Mouse (Mus musculus) midbrain, embryonic 16.5 days (tissue): ENCODE data around the gene Dennd1c. TPM values are rescaled to one million over a fixed set of nuclear protein-coding genes. Genes with fewer than 3 reads are reported as not detected.

Experiments
- ATAC-seq: fragments of 200-750 bp; cut with Nextera tagmentation; 2 replicates; pipeline ENCODE4 v1.8.0; 2017; ENCODE audit warnings: moderate TSS enrichment
- H3K27ac ChIP-seq: fragments of 300-500 bp; sonication (generic); 2 replicates; pipeline ENCODE4 v1.5.1; 2014; ENCODE audit warnings: mild to moderate bottlenecking, low read length, mixed read lengths
- H3K27me3 ChIP-seq: fragments of 300-500 bp; sonication (generic); 2 replicates; pipeline ENCODE4 v1.6.1; 2014; ENCODE audit warnings: low read depth, low read length, mixed read lengths; ENCODE audit not compliant: control insufficient read depth, insufficient read depth
- H3K36me3 ChIP-seq: fragments of 300-500 bp; sonication (generic); 2 replicates; pipeline ENCODE4 v1.6.1; 2014; ENCODE audit warnings: mild to moderate bottlenecking, low read length, moderate library complexity, mixed read lengths; ENCODE audit not compliant: control insufficient read depth, insufficient read depth
- H3K4me1 ChIP-seq: fragments of 300-500 bp; sonication (generic); 2 replicates; pipeline ENCODE4 v1.6.1; 2014; ENCODE audit warnings: mild to moderate bottlenecking, low read length, mixed read lengths; ENCODE audit not compliant: control insufficient read depth, insufficient read depth
- H3K4me2 ChIP-seq: fragments of 300-500 bp; sonication (generic); 2 replicates; pipeline ENCODE4 v1.6.1; 2014; ENCODE audit warnings: mild to moderate bottlenecking, low read length, mixed read lengths
- H3K4me3 ChIP-seq: fragments of 300-500 bp; sonication (generic); 2 replicates; pipeline ENCODE4 v1.5.1; 2014; ENCODE audit warnings: low read depth, mild to moderate bottlenecking, low read length, moderate library complexity, mixed read lengths
- H3K9ac ChIP-seq: fragments of 300-500 bp; sonication (generic); 2 replicates; pipeline ENCODE4 v1.6.1; 2014; ENCODE audit warnings: low read depth, low read length, mixed read lengths
- H3K9me3 ChIP-seq: fragments of 300-500 bp; sonication (generic); replicated peaks from 2 replicates; pipeline ENCODE4 v1.6.1; 2014; ENCODE audit warnings: mild to moderate bottlenecking, low read length, mixed read lengths; ENCODE audit not compliant: control insufficient read depth, poor library complexity, severe bottlenecking
- WGBS: fragments of 180-500 bp; shearing (Covaris S2); extraction: QIAGEN DNeasy Blood & Tissue Kit; methylation state at CpG from one replicate; pipeline ENCODE4 v1.1.7; 2014; 5-methylcytosine and 5-hydroxymethylcytosine counted together
- polyA plus RNA-seq: library from polyadenylated mRNA; unstranded; fragments of >200 nt; fragmentation: Nextera tagmentation; extraction: Ambion mirVana; gene quantifications from 2 replicates; pipeline ENCODE4 v1.2.1, GENCODE M21; 2015

Dennd1c gene
- polyA plus RNA-seq, 1 experiment from 2014 or later = 4.2 TPM

GRCm38 (mm10) chr17:57099629-57100325, 21.5 kb upstream of the Dennd1c start:
- 7% methylated on average over 10 of the region's 10 CpGs for WGBS
- no peak overlapping the region for H3K4me2 ChIP-seq
- H3K27ac ChIP-seq = no peak overlapping the region
- H3K9me3 ChIP-seq = no peaks in the 10 kb centered on the region
- no peaks in the 10 kb centered on the region for H3K36me3 ChIP-seq
- peaks cover 9% of the 10 kb centered on the region for H3K4me1 ChIP-seq
- ATAC-seq = no peak
- no peaks in the 10 kb centered on the region for H3K27me3 ChIP-seq
- no peak overlapping the region for H3K4me3 ChIP-seq
- no peak overlapping the region for H3K9ac ChIP-seq

GRCm38 (mm10) chr17:57098321-57098720, 20.0 kb upstream of the Dennd1c start:
- Histone ChIP-seq H3K4me3 (no peak overlapping the region), H3K27ac (no peak overlapping the region), H3K9ac (no peak overlapping the region), H3K9me3 (no peaks in the 10 kb centered on the region), H3K27me3 (no peaks in the 10 kb centered on the region), H3K36me3 (no peaks in the 10 kb centered on the region), H3K4me2 (no peak overlapping the region), H3K4me1 (peaks cover 6% of the 10 kb centered on the region; the same call in 1 of the 2 replicates)
- WGBS = 84% methylated on average over 5 of the region's 5 CpGs
- ATAC-seq = no peak

GRCm38 (mm10) chr17:57096623-57096920, 18.3 kb upstream of the Dennd1c start:
- Histone ChIP-seq H3K9me3 (no peaks in the 10 kb centered on the region), H3K9ac (no peak overlapping the region), H3K27ac (no peak overlapping the region), H3K36me3 (no peaks in the 10 kb centered on the region), H3K4me2 (peak overlapping the region; percentile 45), H3K4me3 (peak overlapping the region; percentile 16), H3K27me3 (no peaks in the 10 kb centered on the region), H3K4me1 (peaks cover 6% of the 10 kb centered on the region; the same call in 1 of the 2 replicates)
- 2% methylated on average over 11 of the region's 11 CpGs for WGBS
- peak; percentile 85 for ATAC-seq

GRCm38 (mm10) chr17:57095855-57096622, 17.7 kb upstream of the Dennd1c start:
- H3K36me3 ChIP-seq = no peaks in the 10 kb centered on the region
- ATAC-seq = peak; percentile 72
- H3K27me3 ChIP-seq = no peaks in the 10 kb centered on the region
- H3K9me3 ChIP-seq = no peaks in the 10 kb centered on the region
- H3K4me3 ChIP-seq = peak overlapping the region; percentile 16
- no peak overlapping the region for H3K9ac ChIP-seq
- peak overlapping the region; percentile 45 for H3K4me2 ChIP-seq
- no peak overlapping the region for H3K27ac ChIP-seq
- WGBS = 1% methylated on average over 17 of the region's 19 CpGs
- peaks cover 6% of the 10 kb centered on the region; the same call in 1 of the 2 replicates for H3K4me1 ChIP-seq

- peaks cover 6% of the 10 kb centered on the region; the same call in 1 of the 2 replicates for H3K4me1 ChIP-seq
- no peak overlapping the region for H3K4me3 ChIP-seq
- H3K36me3 ChIP-seq = no peaks in the 10 kb centered on the region
- no peak overlapping the region for H3K27ac ChIP-seq
- H3K9ac ChIP-seq = no peak overlapping the region
- WGBS = 100% methylated on average over 3 of the region's 3 CpGs
- no peak for ATAC-seq
- no peaks in the 10 kb centered on the region for H3K27me3 ChIP-seq
- no peaks in the 10 kb centered on the region for H3K9me3 ChIP-seq
- H3K4me2 ChIP-seq = no peak overlapping the region
Observed at GRCm38 (mm10) chr17:57094222-57094621, 15.9 kb upstream of the Dennd1c start.

- peak; percentile 96 for ATAC-seq
- Histone ChIP-seq H3K27me3 (no peaks in the 10 kb centered on the region), H3K27ac (peak within 1 kb of the TSS; percentile 80), H3K36me3 (peaks cover 12% of the 10 kb centered on the region; the same call in 1 of the 2 replicates), H3K4me2 (peak within 1 kb of the TSS; percentile 74), H3K9ac (peak within 1 kb of the TSS; percentile 87), H3K4me3 (peak within 1 kb of the TSS; percentile 57), H3K9me3 (no peaks in the 10 kb centered on the region), H3K4me1 (peaks cover 14% of the 10 kb centered on the region)
- WGBS = 1% methylated on average over 31 of the region's 31 CpGs
Observed at GRCm38 (mm10) chr17:57087049-57087832, 8.9 kb upstream of the Dennd1c start, which contains the start of gene Tubb4a. Gene Tubb4a (minus strand): TSS chr17:57087782.

GRCm38 (mm10) chr17:57085970-57086757, 7.8 kb upstream of the Dennd1c start:
- WGBS = 92% methylated on average over 11 of the region's 11 CpGs
- Histone ChIP-seq H3K27me3 (no peaks in the 10 kb centered on the region), H3K9ac (no peak overlapping the region; the same call in 1 of the 2 replicates)

GRCm38 (mm10) chr17:57082481-57082880, 4.2 kb upstream of the Dennd1c start:
- Histone ChIP-seq H3K9ac (no peak overlapping the region), H3K9me3 (no peaks in the 10 kb centered on the region), H3K4me3 (no peak overlapping the region), H3K27me3 (no peaks in the 10 kb centered on the region), H3K27ac (no peak overlapping the region), H3K4me1 (peaks cover 12% of the 10 kb centered on the region), H3K36me3 (peaks cover 37% of the 10 kb centered on the region), H3K4me2 (no peak overlapping the region)
- WGBS = 85% methylated on average over 5 of the region's 5 CpGs
- ATAC-seq = no peak

More at GRCm38 (mm10) chr17:57085970-57086757, 7.8 kb upstream of the Dennd1c start:
- H3K4me1 ChIP-seq = peaks cover 14% of the 10 kb centered on the region
- no peak for ATAC-seq
- H3K27ac ChIP-seq = no peak overlapping the region
- H3K4me2 ChIP-seq = peak overlapping the region; percentile 74
- no peaks in the 10 kb centered on the region for H3K9me3 ChIP-seq
- H3K4me3 ChIP-seq = peak overlapping the region; percentile 57
- peaks cover 19% of the 10 kb centered on the region for H3K36me3 ChIP-seq
